Mouse (Mus musculus) heart, adult 2 months (tissue): ENCODE measurements around the gene Rps19.

Experiments
- CTCF ChIP-seq: fragments of 200-600 bp; IDR thresholded peaks from 2 replicates; pipeline ENCODE4 v1.8.1; 2022; ENCODE audit warnings: antibody characterized with exemption, mild to moderate bottlenecking, moderate library complexity
- POLR2A ChIP-seq: fragments of 200-500 bp; IDR thresholded peaks from 2 replicates; pipeline ENCODE4 v1.6.1; 2011; ENCODE audit warnings: mild to moderate bottlenecking, low read depth, low read length, control low read depth; ENCODE audit not compliant: insufficient read depth

- TF ChIP-seq POLR2A: no peak
- TF ChIP-seq CTCF: no peak
Measured at GRCm38 (mm10) chr7:24886308-24886633, 2.1 kb downstream of the Rps19 start.
